Mouse (Mus musculus) stomach, embryonic 14.5 days (tissue): ENCODE measurements around the gene 2610001J05Rik. TPM values are rescaled to one million over a fixed set of nuclear protein-coding genes. Genes with fewer than 3 reads are reported as not detected.

Experiments used
- ATAC-seq: fragments of 200-750 bp; cut with Nextera tagmentation; 2 replicates; pipeline ENCODE4 v1.8.0; 2017; ENCODE audit warnings: low read depth, moderate TSS enrichment; ENCODE audit not compliant: insufficient number of reproducible peaks, insufficient read depth, low FRiP score
- H3K27ac ChIP-seq: fragments of 300-500 bp; sonication (generic); 2 replicates; pipeline ENCODE4 v1.5.1; 2014; ENCODE audit warnings: mild to moderate bottlenecking, low read length, moderate library complexity, mixed read lengths
- H3K27me3 ChIP-seq: fragments of 300-500 bp; sonication (generic); 2 replicates; pipeline ENCODE4 v1.6.1; 2014; ENCODE audit warnings: low read length, control low read depth, mixed read lengths; ENCODE audit not compliant: control insufficient read depth, insufficient read depth
- H3K36me3 ChIP-seq: fragments of 300-500 bp; sonication (generic); 2 replicates; pipeline ENCODE4 v1.6.1; 2014; ENCODE audit warnings: mild to moderate bottlenecking, control low read depth, low read length, moderate library complexity, mixed read lengths; ENCODE audit not compliant: control insufficient read depth, insufficient read depth
- H3K4me1 ChIP-seq: fragments of 300-500 bp; sonication (generic); 2 replicates; pipeline ENCODE4 v1.6.1; 2014; ENCODE audit warnings: low read length, control low read depth, mixed read lengths; ENCODE audit not compliant: control insufficient read depth, insufficient read depth
- H3K4me2 ChIP-seq: fragments of 300-500 bp; sonication (generic); replicated peaks from 2 replicates; pipeline ENCODE4 v1.6.1; 2014; ENCODE audit warnings: low read depth, low read length, control low read depth
- H3K4me3 ChIP-seq: fragments of 300-500 bp; sonication (generic); 2 replicates; pipeline ENCODE4 v1.5.1; 2014; ENCODE audit warnings: low read depth, low read length, control low read depth
- H3K9ac ChIP-seq: fragments of 300-500 bp; sonication (generic); replicated peaks from 2 replicates; pipeline ENCODE4 v1.6.1; 2014; ENCODE audit warnings: low read depth, mild to moderate bottlenecking, control low read depth, low read length, moderate library complexity, mixed read lengths
- H3K9me3 ChIP-seq: fragments of 300-500 bp; sonication (generic); 2 replicates; pipeline ENCODE4 v1.6.1; 2016; ENCODE audit warnings: low read depth, low read length, control low read depth; ENCODE audit not compliant: control insufficient read depth
- WGBS: fragments of 180-500 bp; shearing (Covaris S2); extraction: QIAGEN DNeasy Blood & Tissue Kit; methylation state at CpG from one replicate; pipeline ENCODE4 v1.1.7; 2014; 5-methylcytosine and 5-hydroxymethylcytosine counted together
- polyA plus RNA-seq: library from polyadenylated mRNA; unstranded; fragments of >200 nt; fragmentation: Nextera tagmentation; extraction: Ambion mirVana; gene quantifications from 2 replicates; pipeline ENCODE4 v1.2.1, GENCODE M21; 2014

Gene 2610001J05Rik
- polyA plus RNA-seq, 1 experiment from 2014 or later = 118 TPM

DNA sequence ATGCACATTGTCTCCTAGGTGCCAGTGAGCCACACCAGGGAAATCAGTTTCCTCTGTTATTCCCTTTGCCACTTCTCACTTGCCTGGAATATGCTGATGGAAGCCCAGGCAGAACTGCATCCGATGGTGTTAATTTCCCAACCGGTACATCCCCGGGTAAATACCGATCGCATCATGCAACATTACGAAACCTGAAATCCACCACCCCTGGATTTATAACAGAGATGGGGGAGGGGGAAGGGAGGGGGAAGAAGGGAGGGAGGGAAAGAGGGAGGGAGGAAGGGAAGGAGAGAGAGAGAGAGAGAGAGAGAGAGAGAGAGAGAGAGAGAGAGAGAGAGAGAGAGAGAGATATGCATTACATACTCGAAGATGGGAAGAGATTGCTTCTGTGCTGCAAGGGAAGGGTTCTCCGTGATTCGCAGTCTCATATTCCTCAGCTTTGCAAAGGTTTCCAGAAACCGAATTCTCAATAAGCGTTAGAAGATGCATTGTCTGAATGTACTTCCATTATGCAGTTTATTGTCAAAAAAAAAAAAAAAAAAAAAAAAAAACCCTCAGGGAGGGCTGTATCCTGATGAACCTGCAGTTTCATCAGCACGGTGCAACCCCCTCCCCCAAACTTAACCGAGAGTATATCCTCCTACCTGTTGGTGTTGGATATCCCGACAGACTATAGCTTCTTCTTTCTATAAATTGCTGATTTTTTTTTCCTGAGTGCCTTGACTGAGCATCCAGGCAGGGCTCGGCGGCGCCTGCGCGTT, 33.2 kb downstream of the 2610001J05Rik start:
- no peaks in the 10 kb centered on the region for H3K4me1 ChIP-seq
- no peaks in the 10 kb centered on the region for H3K27me3 ChIP-seq
- no peak for ATAC-seq
- peak overlapping the region; percentile 60 for H3K4me3 ChIP-seq
- H3K9ac ChIP-seq = peak overlapping the region; percentile 57
- H3K9me3 ChIP-seq = no peaks in the 10 kb centered on the region
- H3K27ac ChIP-seq = peak overlapping the region; percentile 89; the same call in 1 of the 2 replicates
- no peaks in the 10 kb centered on the region for H3K36me3 ChIP-seq
- 2% methylated on average over 19 of the region's 19 CpGs for WGBS
- H3K4me2 ChIP-seq = peak overlapping the region; percentile 84

DNA sequence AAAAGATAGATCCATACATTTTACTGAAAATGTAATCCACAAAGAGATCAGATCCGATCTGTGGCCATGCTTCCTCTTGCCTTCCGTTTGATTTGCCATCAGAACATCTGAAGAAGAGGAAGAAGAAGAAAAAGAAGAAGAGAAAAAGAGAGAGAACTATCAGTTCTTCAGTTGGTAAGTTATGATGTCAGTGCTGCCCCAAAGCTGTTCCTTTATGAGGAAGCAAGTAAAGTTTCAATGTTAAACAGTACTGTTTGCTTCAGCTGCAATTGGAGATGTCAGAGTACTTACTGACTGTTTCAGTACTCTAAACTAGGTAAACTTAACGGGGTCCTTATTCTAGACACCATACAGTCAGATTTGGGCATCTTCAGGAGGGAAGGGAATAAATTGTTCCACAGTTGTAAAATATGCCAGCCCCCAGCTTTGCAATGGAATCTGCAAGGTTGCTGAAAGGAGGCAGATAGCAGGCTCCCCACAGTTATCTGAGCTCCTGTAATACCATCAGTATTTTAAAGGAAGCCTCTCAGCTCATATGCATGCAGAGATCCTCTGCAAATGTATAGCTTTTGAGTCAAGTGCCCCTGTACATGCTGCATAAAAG, 34.2 kb downstream of the 2610001J05Rik start:
- WGBS = 80% methylated on average over 3 of the region's 3 CpGs
- Histone ChIP-seq H3K27me3 (no peaks in the 10 kb centered on the region), H3K36me3 (no peaks in the 10 kb centered on the region), H3K27ac (no peak overlapping the region), H3K9me3 (no peaks in the 10 kb centered on the region), H3K4me1 (no peaks in the 10 kb centered on the region), H3K4me2 (peak overlapping the region; percentile 84; the same call in 1 of the 2 replicates), H3K9ac (no peak overlapping the region), H3K4me3 (no peak overlapping the region)
- ATAC-seq = no peak

DNA sequence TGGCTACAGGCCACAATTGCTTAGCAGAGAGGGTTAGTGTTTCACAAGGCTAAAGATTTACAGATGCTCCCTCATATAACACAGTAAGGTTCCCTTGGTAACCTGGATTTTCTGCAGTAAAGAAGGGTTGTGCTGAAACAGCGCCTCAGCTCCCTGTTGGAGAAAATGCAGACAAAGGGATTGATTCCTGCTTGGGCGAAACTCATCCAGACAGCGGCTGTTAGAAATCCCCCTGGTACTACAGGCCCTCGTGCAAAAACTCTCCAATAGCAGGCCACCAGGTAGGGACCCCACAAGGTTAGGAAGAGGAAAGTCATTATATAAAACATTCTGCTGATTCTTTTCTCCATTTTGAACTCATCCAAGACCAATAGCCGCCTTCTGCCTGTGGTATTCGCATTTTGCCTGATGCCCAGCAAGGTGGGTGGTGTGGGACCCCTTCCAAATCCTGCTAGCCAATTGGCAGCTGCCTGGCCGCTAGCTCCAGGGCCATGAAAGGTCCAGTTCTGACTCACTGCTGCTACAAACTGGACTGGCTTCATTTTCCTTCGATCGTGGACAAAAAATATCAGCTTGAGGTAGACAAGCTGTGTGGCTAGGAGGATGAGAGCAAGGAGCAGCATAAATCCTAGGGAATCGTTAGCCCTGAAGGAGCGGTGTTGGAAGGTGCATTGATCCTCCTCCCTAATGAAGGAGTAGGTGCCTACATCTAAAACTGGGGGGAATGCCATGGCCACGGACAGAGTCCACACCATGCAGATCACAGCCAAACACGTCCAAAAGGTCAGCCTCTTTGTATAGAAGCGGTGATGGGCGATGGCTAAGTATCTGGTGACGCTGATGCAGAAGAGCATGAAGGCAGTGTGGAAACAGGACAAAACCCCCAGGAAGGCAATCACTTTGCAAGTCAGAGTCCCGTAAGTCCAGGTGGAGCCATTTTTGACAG, 35.3 kb downstream of the 2610001J05Rik start:
- no peaks in the 10 kb centered on the region for H3K9me3 ChIP-seq
- 69% methylated on average over 17 of the region's 17 CpGs for WGBS
- no peak overlapping the region for H3K9ac ChIP-seq

DNA sequence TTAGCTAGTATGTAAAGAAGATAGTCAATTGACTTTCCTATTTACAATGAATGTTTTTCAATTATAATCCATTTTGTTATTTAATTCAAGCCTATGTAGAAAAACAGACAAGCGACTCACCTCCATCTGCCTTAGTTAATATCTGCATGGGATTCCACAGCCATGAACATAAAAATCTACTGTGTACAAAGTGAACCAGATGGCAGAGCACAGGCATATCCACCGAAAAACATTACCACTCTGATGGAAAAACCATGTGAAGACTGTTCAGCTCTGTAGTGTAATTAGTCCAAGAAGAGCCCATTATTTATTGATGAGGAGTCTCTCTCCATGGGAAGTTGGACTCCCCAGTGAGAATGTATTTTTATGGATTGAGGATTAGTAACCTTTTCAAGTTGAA, 38.5 kb downstream of the 2610001J05Rik start:
- no peak overlapping the region for H3K9ac ChIP-seq
- H3K27me3 ChIP-seq = no peaks in the 10 kb centered on the region
- no peaks in the 10 kb centered on the region for H3K9me3 ChIP-seq
- H3K36me3 ChIP-seq = no peaks in the 10 kb centered on the region
- no peak for ATAC-seq
- 80% methylated on average over 2 of the region's 2 CpGs for WGBS
- H3K27ac ChIP-seq = no peak overlapping the region
- H3K4me2 ChIP-seq = no peak overlapping the region
- no peaks in the 10 kb centered on the region for H3K4me1 ChIP-seq
- no peak overlapping the region for H3K4me3 ChIP-seq

More for the DNA sequence above, 35.3 kb downstream of the 2610001J05Rik start:
- no peaks in the 10 kb centered on the region for H3K27me3 ChIP-seq
- no peak for ATAC-seq
- no peaks in the 10 kb centered on the region for H3K4me1 ChIP-seq
- H3K4me2 ChIP-seq = no peak overlapping the region
- H3K36me3 ChIP-seq = no peaks in the 10 kb centered on the region
- H3K27ac ChIP-seq = no peak overlapping the region
- no peak overlapping the region for H3K4me3 ChIP-seq

DNA sequence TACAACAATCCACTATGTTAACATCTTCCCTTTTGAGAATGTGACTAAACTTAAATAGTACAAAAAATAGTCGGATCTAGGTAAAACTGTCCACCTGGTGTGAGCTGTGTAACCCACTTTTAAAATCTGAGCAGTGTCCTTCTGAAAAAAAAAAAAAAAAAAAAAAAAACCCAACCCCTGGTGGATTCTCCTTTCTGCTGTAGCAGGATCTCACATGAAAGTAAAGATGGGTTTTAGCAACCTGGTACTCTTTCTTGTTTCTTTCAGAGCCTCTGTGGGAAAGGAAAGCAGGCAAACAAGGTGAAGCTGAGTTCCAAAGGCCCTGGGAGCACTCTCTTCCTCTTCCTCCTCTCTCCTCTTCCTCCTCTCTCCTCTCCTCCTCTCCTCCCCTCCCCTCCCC, 42.4 kb downstream of the 2610001J05Rik start:
- WGBS = 72% methylated on average over 1 of the region's 1 CpGs
- no peak overlapping the region for H3K4me2 ChIP-seq
- no peaks in the 10 kb centered on the region for H3K36me3 ChIP-seq
- H3K9ac ChIP-seq = no peak overlapping the region
- H3K4me1 ChIP-seq = no peaks in the 10 kb centered on the region
- H3K4me3 ChIP-seq = no peak overlapping the region
- no peaks in the 10 kb centered on the region for H3K9me3 ChIP-seq
- ATAC-seq = no peak
- no peaks in the 10 kb centered on the region for H3K27me3 ChIP-seq
- H3K27ac ChIP-seq = no peak overlapping the region

Other genes with a start within 250 kb of the 2610001J05Rik start
- gene Bmt2, start 193.6 kb downstream of the 2610001J05Rik start, polyA plus RNA-seq = 22.5 and 25.8 TPM in 2 replicates
- 6.0 and 6.4 TPM in 2 replicates for gene Gpr85, start 31.6 kb downstream of the 2610001J05Rik start, polyA plus RNA-seq